Mouse (Mus musculus): ENCODE measurements around the gene Krtap4-7. TPM values are rescaled to one million over a fixed set of nuclear protein-coding genes. Genes with fewer than 3 reads are reported as not detected.

Krtap4-7 gene
- total and polyA plus RNA-seq, 3 experiments: not detected

DNA sequence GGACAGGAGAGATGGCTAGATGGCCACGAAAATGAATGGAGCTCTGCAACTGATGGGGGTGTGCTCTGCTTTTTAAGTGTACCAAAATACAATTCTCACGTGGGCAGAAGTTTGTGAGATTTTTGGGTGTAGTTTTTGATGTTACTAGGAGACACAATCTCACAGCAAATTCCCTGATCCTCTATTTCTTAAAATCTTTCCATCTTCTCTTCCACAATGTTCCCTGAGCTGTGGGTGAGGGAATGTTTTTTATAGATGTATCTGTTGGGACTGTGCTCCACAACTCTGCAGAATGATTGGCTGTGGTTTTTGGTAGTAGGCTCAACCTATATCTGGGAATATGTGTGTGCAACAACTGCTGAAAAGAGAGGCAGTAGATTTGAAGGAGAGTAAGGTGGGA, 10.6 kb downstream of the Krtap4-7 start:
- dilution Hi-C loops (cut with MboI; ENCODE audit: extremely low pct_ligation_motif_present, extremely low pct_unique_long_range_greater_than_20kb, low sequenced_read_pairs) (no loop called here), in situ Hi-C loops (cut with MboI; ENCODE audit: low pct_ligation_motif_present, low pct_unique_long_range_greater_than_20kb, low sequenced_read_pairs) (no loop called here)
- no peaks in the 10 kb centered on the region for H3K79me2 ChIP-seq (replicated peaks; ENCODE audit: control insufficient read depth, extremely low read depth, insufficient read depth, poor library complexity, severe bottlenecking)
- H3K36me3 ChIP-seq (replicated peaks in 1 of 2; ENCODE audit: control insufficient read depth in 1 of 2, insufficient read depth in 1 of 2, low read length in 1 of 2): no peaks in the 10 kb centered on the region
- H3K27me3 ChIP-seq (replicated peaks): peaks cover 83% of the 10 kb centered on the region
- H3K9ac ChIP-seq (ENCODE audit: insufficient read depth, low read depth): no peak overlapping the region
- H3K27ac ChIP-seq (ENCODE audit: insufficient read depth, low read depth): no peak overlapping the region
- no peaks in the 10 kb centered on the region for H3K9me3 ChIP-seq (replicated peaks; ENCODE audit: low read length)
- no peak overlapping the region for H3K4me3 ChIP-seq (replicated peaks in 1 of 3; ENCODE audit: low read depth in 2 of 3, low read length in 2 of 3, poor library complexity in 1 of 3)
- TF ChIP-seq POLR2A (IDR thresholded peaks at IDR 0.05; ENCODE audit: low read depth, low read length) (no peak), NRF1 (IDR thresholded peaks at IDR 0.05; ENCODE audit: low read depth, low read length) (no peak), ZKSCAN1 (IDR thresholded peaks at IDR 0.05; ENCODE audit: borderline replicate concordance, low read depth, low read length) (no peak), IRF4 (IDR thresholded peaks at IDR 0.05; ENCODE audit: low read depth, low read length) (no peak), CHD2 (IDR thresholded peaks at IDR 0.05; ENCODE audit: low read length) (no peak), NELFE (IDR thresholded peaks at IDR 0.05; ENCODE audit: low read depth, low read length) (no peak), HCFC1 (IDR thresholded peaks at IDR 0.05; ENCODE audit: low read depth, low read length) (no peak), RAD21 (IDR thresholded peaks at IDR 0.05; ENCODE audit: low read depth, low read length) (no peak), JUND (conservative IDR thresholded peaks at IDR 0.05; ENCODE audit: low read depth, low read length) (no peak), SMC3 (IDR thresholded peaks at IDR 0.05; ENCODE audit: low read depth, low read length) (no peak), ZC3H11A (IDR thresholded peaks at IDR 0.05; ENCODE audit: low read depth, low read length) (no peak), E2F4 (IDR thresholded peaks at IDR 0.05; ENCODE audit: insufficient replicate concordance, low read depth, low read length) (no peak)
- no peak overlapping the region for H3K4me2 ChIP-seq (ENCODE audit: insufficient read depth, low read depth, poor library complexity, severe bottlenecking)
- H3K4me1 ChIP-seq (ENCODE audit: control insufficient read depth in 1 of 2, insufficient read depth in 2 of 2): no peaks in the 10 kb centered on the region
- DNase-seq (ENCODE audit: extremely low read depth): no peak

GRCm38 (mm10) chr11:99630890-99631289, 13.0 kb downstream of the Krtap4-7 start:
- Histone ChIP-seq H3K4me1 (ENCODE audit: control insufficient read depth in 1 of 2, insufficient read depth in 2 of 2) (0 out of 4 replicates have a peak, but pooled peaks cover 0 to 2% of the 10 kb centered on the region in 2 experiments), H3K36me3 (replicated peaks in 1 of 2; ENCODE audit: control insufficient read depth in 1 of 2, insufficient read depth in 1 of 2, low read length in 1 of 2) (no peaks in the 10 kb centered on the region), H3K9me3 (replicated peaks; ENCODE audit: low read length) (no peaks in the 10 kb centered on the region), H3K27ac (ENCODE audit: insufficient read depth, low read depth) (no peak overlapping the region), H3K27me3 (replicated peaks) (peaks cover 74% of the 10 kb centered on the region), H3K4me3 (replicated peaks in 1 of 3; ENCODE audit: low read depth in 2 of 3, low read length in 2 of 3, poor library complexity in 1 of 3) (no peak overlapping the region), H3K79me2 (replicated peaks; ENCODE audit: control insufficient read depth, extremely low read depth, insufficient read depth, poor library complexity, severe bottlenecking) (no peaks in the 10 kb centered on the region), H3K9ac (ENCODE audit: insufficient read depth, low read depth) (no peak overlapping the region), H3K4me2 (ENCODE audit: insufficient read depth, low read depth, poor library complexity, severe bottlenecking) (no peak overlapping the region)
- no peak for DNase-seq (ENCODE audit: extremely low read depth)
- in situ Hi-C loops (cut with MboI; ENCODE audit: low pct_ligation_motif_present, low pct_unique_long_range_greater_than_20kb, low sequenced_read_pairs): no loop called here
- TF ChIP-seq ZMIZ1 (IDR thresholded peaks at IDR 0.05; ENCODE audit: low read depth, low read length): no peak
- dilution Hi-C loops (cut with MboI; ENCODE audit: extremely low pct_ligation_motif_present, extremely low pct_unique_long_range_greater_than_20kb, low sequenced_read_pairs): no loop called here

GRCm38 (mm10) chr11:99628138-99628537, 15.8 kb downstream of the Krtap4-7 start, which contains the start of gene Krtap4-1:
Gene Krtap4-1, minus strand, starts transcription at chr11:99628238.
- DNase-seq (ENCODE audit: extremely low read depth): no peak
- in situ Hi-C loops (cut with MboI; ENCODE audit: low pct_ligation_motif_present, low pct_unique_long_range_greater_than_20kb, low sequenced_read_pairs): no loop called here
- no peaks in the 10 kb centered on the region for H3K36me3 ChIP-seq (replicated peaks in 1 of 2; ENCODE audit: control insufficient read depth in 1 of 2, insufficient read depth in 1 of 2, low read length in 1 of 2)
- no peak within 1 kb of the TSS for H3K4me3 ChIP-seq (replicated peaks in 1 of 3; ENCODE audit: low read depth in 2 of 3, low read length in 2 of 3, poor library complexity in 1 of 3)
- dilution Hi-C loops (cut with MboI; ENCODE audit: extremely low pct_ligation_motif_present, extremely low pct_unique_long_range_greater_than_20kb, low sequenced_read_pairs): no loop called here
- H3K27me3 ChIP-seq (replicated peaks): peaks cover 76% of the 10 kb centered on the region
- H3K4me1 ChIP-seq (ENCODE audit: control insufficient read depth in 1 of 2, insufficient read depth in 2 of 2): 0 out of 4 replicates have a peak, but pooled peaks cover 0 to 2% of the 10 kb centered on the region in 2 experiments
- no peak within 1 kb of the TSS for H3K9ac ChIP-seq (ENCODE audit: insufficient read depth, low read depth)
- H3K27ac ChIP-seq (ENCODE audit: insufficient read depth, low read depth): no peak within 1 kb of the TSS
- H3K79me2 ChIP-seq (replicated peaks; ENCODE audit: control insufficient read depth, extremely low read depth, insufficient read depth, poor library complexity, severe bottlenecking): no peaks in the 10 kb centered on the region
- H3K4me2 ChIP-seq (ENCODE audit: insufficient read depth, low read depth, poor library complexity, severe bottlenecking): no peak within 1 kb of the TSS
- TF ChIP-seq USF2 (conservative IDR thresholded peaks at IDR 0.05; ENCODE audit: low read depth, low read length): no peak
- H3K9me3 ChIP-seq (replicated peaks; ENCODE audit: low read length): peaks cover 8% of the 10 kb centered on the region

Measured in CH12.LX (cell line).